In the genomic region with DNA sequence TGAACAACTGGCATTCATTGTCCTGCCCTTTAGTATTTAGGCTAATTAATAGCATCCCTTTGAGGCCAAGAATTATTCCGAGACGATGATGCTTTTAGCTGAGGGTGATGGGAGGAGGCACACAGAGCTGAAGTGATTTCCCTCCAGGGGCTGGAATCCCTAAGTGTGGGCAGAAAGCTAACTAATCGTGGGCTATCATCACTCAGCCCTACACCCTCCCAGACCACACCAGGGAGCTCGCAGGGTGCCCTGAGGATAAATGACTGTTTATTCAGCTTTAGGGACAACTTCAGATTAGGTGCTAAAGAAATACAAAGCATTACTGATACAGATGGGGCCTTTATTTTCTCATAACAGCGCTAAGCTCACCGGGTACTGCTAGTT, we compare ENCODE assay signal across 9 mouse cellular contexts.
A peak's percentile ranks its signal among the peaks of the same experiment; 100 is the strongest.
DNase-seq lines count a peak whose midpoint lies in the region; ATAC-seq lines count a peak whose summit lies in the region.
"Had no signal": no experiment of that assay in that cellular context is flagged by ENCODE, and none has a peak within 500 bp of the region (broad histone marks: within the 10 kb centered on the region; RNA-seq: fewer than 3 reads in every experiment).

No protein-coding gene starts in this region.

- H3K36me3 ChIP-seq in heart, embryonic 16.5 days (ENCODE audit: control insufficient read depth, insufficient read depth), result no peaks in the 10 kb centered on the region
- H3K36me3 ChIP-seq: intestine, embryonic 15.5 days had no signal

- WGBS in heart, embryonic 16.5 days, result 13% methylated on average over 6 of the region's 6 CpGs

- H3K9me3 ChIP-seq in heart, embryonic 16.5 days (replicated peaks; ENCODE audit: control insufficient read depth, low read length), result no peaks in the 10 kb centered on the region
- H3K9me3 ChIP-seq: intestine, embryonic 15.5 days had no signal

- H3K27me3 ChIP-seq in heart, embryonic 16.5 days (ENCODE audit: control insufficient read depth, insufficient read depth, low read length), result no peaks in the 10 kb centered on the region
- H3K27me3 ChIP-seq: intestine, embryonic 15.5 days had no signal

- H3K27ac ChIP-seq in heart, embryonic 16.5 days (ENCODE audit: low read length), result no peak overlapping the region
- H3K27ac ChIP-seq: intestine, embryonic 15.5 days had no signal

- no peak for ATAC-seq in heart, embryonic 16.5 days (replicated peaks; ENCODE audit: extremely low read depth, insufficient read depth, low FRiP score)
- no peak for ATAC-seq in frontal cortex, adult (ENCODE audit: low TSS enrichment)
- ATAC-seq: intestine, embryonic 15.5 days had no signal

- no peak overlapping the region for H3K9ac ChIP-seq in heart, embryonic 16.5 days (ENCODE audit: low read length)
- H3K9ac ChIP-seq: intestine, embryonic 15.5 days had no signal

- H3K4me2 ChIP-seq in heart, embryonic 16.5 days (ENCODE audit: low read depth, low read length), result peak overlapping the region; percentile 63
- H3K4me2 ChIP-seq: intestine, embryonic 15.5 days had no signal

- H3K4me3 ChIP-seq in heart, embryonic 16.5 days (ENCODE audit: low read length), result peak overlapping the region; percentile 28; the same call in 1 of the 2 replicates
- H3K4me3 ChIP-seq: intestine, embryonic 15.5 days had no signal

- peaks cover 14% of the 10 kb centered on the region for H3K4me1 ChIP-seq in heart, embryonic 16.5 days (ENCODE audit: control insufficient read depth, insufficient read depth, low read length)

- peak; percentile 36 for DNase-seq in Muller cell, postnatal 12 days (ENCODE audit: inconsistent ontology term)
- DNase-seq in embryo, embryonic 10.5 days (ENCODE audit: low spot score), result peak; percentile 33
- peak; percentile 16 for DNase-seq in lung, postnatal 14 days
- DNase-seq in cerebellum, adult 8-10 months, result no peak
- no peak for DNase-seq in adrenal gland, adult (ENCODE audit: inconsistent age in 2 of 2, low spot score in 1 of 2)
- DNase-seq: liver had no signal

Comparison
In these comparisons a context has a peak if more than half of its experiments do, and no peak if none do; other contexts are left out.
1. DNase-seq: peak in Muller cell, postnatal 12 days (single experiment), embryo, embryonic 10.5 days (single experiment) and lung, postnatal 14 days (single experiment); none in cerebellum, adult 8-10 months (single experiment) and adrenal gland, adult (0 of 2).